Mouse (Mus musculus) left cerebral cortex, postnatal 36 days (tissue): Measurements from ENCODE around the gene Cyp3a41a. TPM values are rescaled to one million over a fixed set of nuclear protein-coding genes. Genes with fewer than 3 reads are reported as not detected.
"Not testable (repeated sequence)": the region's sequence is repeated elsewhere in the genome, so short reads cannot be mapped to it uniquely, and the experiment has no call there.

Experiments used
- DNase-seq, 2 experiments: peaks; one replicate each; pipeline ENCODE4 v3.0.0; 2021 to 2022; ENCODE audit warnings: low spot score in 2 of 2, mixed read lengths in 1 of 2
- intact Hi-C: fragments of 180-260 bp; cut with DNase I; formaldehyde crosslinking; loops from one replicate; pipeline ENCODE4 v1.15.1; 2025
- total RNA-seq, 2 experiments: library from RNA; stranded (reverse); gene quantifications; 2 replicates each; pipeline ENCODE4 v1.2.3; 2021

Cyp3a41a gene
- total RNA-seq, result not detected

DNA sequence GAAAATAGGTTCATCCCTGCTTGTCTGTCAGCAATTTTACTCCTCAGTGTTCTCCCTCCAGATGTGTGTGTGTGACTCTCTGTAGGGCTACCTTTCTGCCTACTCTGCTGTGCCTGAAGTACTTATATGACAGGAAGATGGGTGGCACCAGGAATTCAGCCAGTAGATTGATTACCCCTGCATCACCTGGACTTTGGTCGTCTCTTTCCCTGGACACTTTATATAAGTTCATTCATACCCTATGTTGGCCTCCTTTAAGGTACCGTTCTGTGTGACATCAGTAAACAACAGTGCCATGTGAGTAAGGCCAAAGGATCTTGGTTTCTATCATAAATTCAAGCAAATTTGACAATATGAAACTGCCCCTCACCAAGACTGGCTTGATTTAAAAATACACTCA lies at the start of gene Cyp3a41a:
Cyp3a41a (minus strand) TSS at position 101 of the 400 bp plus-strand sequence.
- DNase-seq, intact Hi-C loops: not testable (repeated sequence)

DNA sequence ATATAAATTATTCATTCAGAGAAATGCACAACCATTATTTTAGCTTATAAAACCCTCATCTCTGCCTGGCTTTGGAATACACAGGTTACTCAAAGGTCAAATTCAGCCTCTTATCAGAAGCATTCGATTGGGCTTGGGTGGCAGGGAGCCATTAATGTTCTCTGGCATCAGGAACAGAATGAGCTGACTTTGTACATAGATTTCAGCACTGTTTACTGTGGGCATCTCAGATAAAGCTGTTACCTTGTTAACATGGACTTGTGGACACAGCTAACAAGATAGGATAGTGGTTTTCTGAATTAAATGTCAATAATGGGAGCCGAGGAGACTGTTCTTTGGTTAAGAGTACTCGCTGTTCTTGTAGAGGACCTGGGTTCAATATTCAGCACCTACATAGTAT lies 17.6 kb upstream of the Cyp3a41a start:
- intact Hi-C loops, DNase-seq: not testable (repeated sequence)

DNA sequence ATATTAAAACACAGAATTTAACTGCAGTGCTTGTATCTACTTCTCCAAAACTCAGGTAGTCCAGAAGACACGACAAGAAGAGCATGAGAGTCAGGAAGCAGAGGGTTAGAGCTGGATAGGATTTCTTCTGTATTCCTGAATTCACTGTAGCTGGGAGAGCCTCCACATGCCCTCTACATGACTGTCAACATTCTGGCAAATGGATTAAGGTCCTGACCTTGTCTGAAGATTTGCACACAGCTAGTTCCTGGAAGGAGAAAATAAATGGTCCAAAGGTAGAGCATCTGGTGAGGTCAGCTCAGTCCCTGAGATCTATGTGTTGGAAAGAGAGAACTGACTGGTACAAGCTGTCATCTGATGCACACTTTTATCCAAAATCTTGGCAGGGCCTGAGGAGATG lies 5.6 kb downstream of the Cyp3a41a start:
- intact Hi-C loops, DNase-seq: not testable (repeated sequence)

DNA sequence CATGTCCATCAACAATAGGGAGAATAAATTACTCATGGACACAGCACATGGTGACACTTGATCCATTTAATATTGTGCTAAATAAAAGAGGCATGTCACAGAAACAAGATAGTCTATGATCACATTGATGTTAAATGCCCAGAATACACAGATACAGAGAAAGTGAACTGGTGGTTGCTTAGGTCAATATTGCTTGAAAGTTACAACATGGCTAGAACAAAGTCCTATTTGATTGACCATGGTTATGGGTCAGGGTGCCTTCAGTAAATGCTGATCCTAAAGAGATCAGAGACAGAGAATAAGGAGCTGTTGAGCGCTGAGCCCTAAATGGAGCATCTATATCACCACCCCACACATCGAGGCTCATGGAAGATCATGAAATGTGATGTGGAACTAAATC lies 12.6 kb downstream of the Cyp3a41a start:
- DNase-seq, intact Hi-C loops: not testable (repeated sequence)

DNA sequence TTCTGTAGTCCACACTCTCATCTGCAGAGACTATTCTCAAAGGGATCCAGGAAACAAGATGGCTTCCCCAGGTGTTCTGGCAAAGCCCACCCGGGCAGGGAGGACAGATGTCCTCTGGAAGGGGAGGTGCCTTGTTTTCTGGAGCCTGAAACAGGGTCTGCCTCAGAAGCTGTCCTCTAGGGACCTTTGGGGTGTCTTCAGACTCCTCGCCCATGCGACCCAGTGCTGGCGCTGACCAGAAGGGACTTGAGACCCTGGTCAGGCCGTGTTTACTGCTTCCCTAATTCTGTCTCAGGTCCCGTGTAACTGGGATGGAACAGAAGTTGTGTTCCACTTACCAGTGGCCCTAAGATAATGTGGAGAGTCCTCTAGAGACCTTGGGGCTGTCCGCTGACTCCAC lies 57.9 kb downstream of the Cyp3a41a start:
- DNase-seq, result no peak
- intact Hi-C loops, result no loop called here

DNA sequence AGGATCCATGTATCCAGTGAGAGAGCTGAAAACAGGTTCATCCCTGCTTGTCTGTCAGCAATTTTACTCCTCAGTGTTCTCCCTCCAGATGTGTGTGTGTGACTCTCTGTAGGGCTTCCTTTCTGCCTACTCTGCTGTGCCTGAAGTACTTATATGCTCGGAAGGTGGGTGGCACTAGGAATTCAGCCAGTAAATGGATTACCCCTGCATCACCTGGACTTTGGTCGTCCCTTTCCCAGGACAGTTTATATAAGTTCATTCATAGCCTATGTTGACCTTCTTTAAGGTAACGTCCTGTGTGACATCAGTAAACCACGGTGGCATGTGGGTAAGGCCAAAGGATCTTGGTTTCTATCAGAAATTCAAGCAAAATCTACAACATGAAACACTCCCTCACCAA lies 72.2 kb downstream of the Cyp3a41a start:
- no peak for DNase-seq
- intact Hi-C loops, result no loop called here

Other genes starting within 250 kb of the Cyp3a41a start
- gene Cyp3a41b, start 135.4 kb downstream of the Cyp3a41a start, total RNA-seq, result not detected
- not detected for gene Cyp3a44, start 85.7 kb upstream of the Cyp3a41a start, total RNA-seq
- gene Cyp3a11, start 159.8 kb upstream of the Cyp3a41a start, total RNA-seq, result not detected